Mouse (Mus musculus): ENCODE data around the gene Slc6a19.

DNA sequence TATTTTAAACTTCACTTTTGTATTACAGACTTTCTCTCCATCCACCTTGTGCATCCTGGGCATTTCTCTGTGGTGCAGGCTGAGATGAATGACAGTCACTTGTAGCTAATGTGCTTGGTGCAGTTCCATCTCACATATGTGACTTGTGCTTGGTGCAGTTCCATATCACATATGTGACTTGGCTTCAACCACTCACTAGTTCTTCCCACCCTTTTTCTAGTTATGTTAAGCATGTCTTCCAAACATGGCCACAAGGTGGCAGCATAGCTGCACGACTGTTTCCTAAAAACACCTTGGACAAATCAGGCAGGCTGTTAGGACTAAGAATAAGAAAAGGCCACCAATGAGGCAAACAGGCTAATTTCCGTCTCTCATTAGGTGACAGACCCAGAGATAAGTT is 13.6 kb upstream of the Slc6a19 start:
- TF ChIP-seq POLR2A (IDR thresholded peaks at IDR 0.05; ENCODE audit: control insufficient read depth, extremely low read depth, insufficient read depth, low read length, poor library complexity): no peak
- no peak for TF ChIP-seq CTCF (IDR thresholded peaks at IDR 0.05; ENCODE audit: borderline replicate concordance, control insufficient read depth, extremely low read depth, insufficient read depth, low read length, poor library complexity)

All from thymus, adult 2 months (tissue).